In the genomic region with DNA sequence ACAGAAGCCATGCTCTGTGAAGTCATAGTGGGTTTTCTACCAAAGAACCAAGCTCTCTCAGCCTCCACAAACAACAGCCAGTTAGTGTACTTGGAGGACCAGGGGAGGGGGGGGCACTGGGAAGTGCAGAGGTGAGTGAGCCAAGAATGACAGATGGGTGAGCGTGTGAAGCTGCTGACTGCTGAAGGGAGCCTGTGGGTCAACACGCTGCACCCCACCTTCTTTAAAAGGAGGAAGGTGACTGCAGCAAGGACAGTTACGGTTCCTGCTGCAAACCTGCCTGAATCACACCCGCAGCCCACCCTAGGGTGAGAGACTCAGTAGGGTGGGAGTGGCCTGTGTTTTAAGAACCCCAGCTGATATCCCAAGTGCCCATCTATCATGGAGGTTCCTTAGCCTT, we compare ENCODE assay signal across 27 mouse cellular contexts. TPM values are rescaled to one million over a fixed set of nuclear protein-coding genes. Genes with fewer than 3 reads are reported as not detected.
DNase-seq lines count a peak whose midpoint lies in the region; TF ChIP-seq lines count a peak whose summit lies in the region.
"Had no signal": no experiment of that assay in that cellular context is flagged by ENCODE, and none has a peak within 500 bp of the region (broad histone marks: within the 10 kb centered on the region; RNA-seq: fewer than 3 reads in every experiment).

No protein-coding gene starts in this region.

- TF ChIP-seq POLR2A in brain, embryonic 14.5 days (IDR thresholded peaks at IDR 0.05; ENCODE audit: borderline replicate concordance, extremely low read depth, insufficient read depth, insufficient read length, poor library complexity, severe bottlenecking) = no peak
- TF ChIP-seq POLR2A in cerebellum, adult 2 months (IDR thresholded peaks at IDR 0.05; ENCODE audit: borderline replicate concordance, insufficient read depth, low read length) = no peak

- H3K27me3 ChIP-seq in cerebellum, adult 2 months (ENCODE audit: control insufficient read depth, insufficient read depth, low read length) = no peaks in the 10 kb centered on the region
- H3K27me3 ChIP-seq: embryonic facial prominence, embryonic 15.5 days; forebrain, embryonic 12.5 days; intestine, embryonic 15.5 days; liver, embryonic 13.5 days; megakaryocyte, embryonic 14.5 days; midbrain, embryonic 12.5 days; neural tube, embryonic 13.5 days; Patski; stomach, embryonic 15.5 days had no signal

- WGBS in cerebellum, adult 2 months = 13% methylated on average over 4 of the region's 4 CpGs

- H3K27ac ChIP-seq in layer of hippocampus, adult 2 months = peak overlapping the region; percentile 56
- H3K27ac ChIP-seq in cerebellum, adult 2 months (ENCODE audit: insufficient read depth, low read length) = peak overlapping the region; percentile 54
- H3K27ac ChIP-seq: embryonic facial prominence, embryonic 10.5 days; embryonic facial prominence, embryonic 15.5 days; forebrain, embryonic 12.5 days; intestine, embryonic 15.5 days; liver, embryonic 13.5 days; neural tube, embryonic 13.5 days; stomach, embryonic 15.5 days had no signal

- peaks cover 7% of the 10 kb centered on the region for H3K4me1 ChIP-seq in cerebellum, adult 2 months (ENCODE audit: control insufficient read depth, insufficient read depth, low read length)
- H3K4me1 ChIP-seq: embryonic facial prominence, embryonic 10.5 days; embryonic facial prominence, embryonic 15.5 days; forebrain, embryonic 12.5 days; intestine, embryonic 15.5 days; liver, embryonic 13.5 days; megakaryocyte, embryonic 14.5 days; stomach, embryonic 15.5 days had no signal

- no peak for TF ChIP-seq CTCF in layer of hippocampus, adult 2 months (conservative IDR thresholded peaks at IDR 0.05)
- TF ChIP-seq CTCF in brain, embryonic 14.5 days (IDR thresholded peaks at IDR 0.05; ENCODE audit: borderline replicate concordance, extremely low read depth, insufficient read depth, insufficient read length) = no peak
- no peak for TF ChIP-seq CTCF in cerebellum, adult 2 months (IDR thresholded peaks at IDR 0.05; ENCODE audit: borderline replicate concordance, insufficient read depth, low read depth, low read length)

- no peak for DNase-seq in layer of hippocampus, adult 2 months (ENCODE audit: low spot score in 2 of 2)
- DNase-seq in layer of hippocampus, adult 9-10 months (ENCODE audit: low spot score) = no peak
- DNase-seq in brain, embryonic 14.5 days (ENCODE audit: low read depth) = peak; percentile 12
- peak; percentile 67 to 78 for DNase-seq in cerebellum, adult 2 months
- peak; percentile 64 to 65 for DNase-seq in cerebellum, postnatal 14 days
- DNase-seq in thymus, postnatal 36 days = no peak
- DNase-seq in thymus, postnatal 14 days = no peak
- DNase-seq in neural tube, embryonic 10.5 days (ENCODE audit: extremely low spot score, low spot score) = no peak
- DNase-seq: adrenal gland, postnatal 25 days; forebrain, postnatal 0 days; gastrocnemius, postnatal 10 days; kidney, adult 2 months; liver, embryonic 13.5 days; lung, adult 18-20 months; lung, postnatal 4 days; thymus, adult 18-20 months; thymus, postnatal 4 days had no signal

- no peak overlapping the region for H3K4me3 ChIP-seq in layer of hippocampus, adult 2 months
- H3K4me3 ChIP-seq in cerebellum, adult 2 months (replicated peaks; ENCODE audit: insufficient read depth, low read depth, low read length) = no peak overlapping the region
- H3K4me3 ChIP-seq: embryonic facial prominence, embryonic 10.5 days; embryonic facial prominence, embryonic 15.5 days; forebrain, embryonic 12.5 days; intestine, embryonic 15.5 days; liver, embryonic 13.5 days; megakaryocyte, embryonic 14.5 days; midbrain, embryonic 12.5 days; myocyte; neural tube, embryonic 13.5 days; stomach, embryonic 15.5 days had no signal

RNA-seq across cellular contexts. Expression of gene Ackr4, which starts 54.9 kb away (rescaled TPM):
- total RNA-seq in layer of hippocampus, adult 2 months (2021) = under 1 TPM in 1 of 2 experiments, not detected in 1; 0.49 TPM
- polyA plus RNA-seq in brain, embryonic 14.5 days (2012; rRNA removed) = 0.25 and 0.78 TPM in 2 replicates
- 2.8 and 4.2 TPM in 2 replicates for polyA plus RNA-seq in cerebellum, adult 2 months (2012; rRNA removed)

Comparison
In these comparisons a context has a peak if more than half of its experiments do, and no peak if none do; other contexts are left out.
1. DNase-seq: peak in brain, embryonic 14.5 days (single experiment), cerebellum, adult 2 months (2 of 2) and cerebellum, postnatal 14 days (2 of 2); none in layer of hippocampus, adult 2 months (0 of 2), layer of hippocampus, adult 9-10 months (single experiment), thymus, postnatal 36 days (0 of 2), thymus, postnatal 14 days (single experiment) and neural tube, embryonic 10.5 days (single experiment).